Mouse (Mus musculus): ENCODE data around the gene Map7d3. TPM values are rescaled to one million over a fixed set of nuclear protein-coding genes. Genes with fewer than 3 reads are reported as not detected.
A peak's percentile ranks its signal among the peaks of the same experiment; 100 is the strongest.

Gene Map7d3
- under 1 TPM in 2 of 4 experiments, not detected in 2; 0.17 to 0.23 TPM for total RNA-seq (2022)

DNA sequence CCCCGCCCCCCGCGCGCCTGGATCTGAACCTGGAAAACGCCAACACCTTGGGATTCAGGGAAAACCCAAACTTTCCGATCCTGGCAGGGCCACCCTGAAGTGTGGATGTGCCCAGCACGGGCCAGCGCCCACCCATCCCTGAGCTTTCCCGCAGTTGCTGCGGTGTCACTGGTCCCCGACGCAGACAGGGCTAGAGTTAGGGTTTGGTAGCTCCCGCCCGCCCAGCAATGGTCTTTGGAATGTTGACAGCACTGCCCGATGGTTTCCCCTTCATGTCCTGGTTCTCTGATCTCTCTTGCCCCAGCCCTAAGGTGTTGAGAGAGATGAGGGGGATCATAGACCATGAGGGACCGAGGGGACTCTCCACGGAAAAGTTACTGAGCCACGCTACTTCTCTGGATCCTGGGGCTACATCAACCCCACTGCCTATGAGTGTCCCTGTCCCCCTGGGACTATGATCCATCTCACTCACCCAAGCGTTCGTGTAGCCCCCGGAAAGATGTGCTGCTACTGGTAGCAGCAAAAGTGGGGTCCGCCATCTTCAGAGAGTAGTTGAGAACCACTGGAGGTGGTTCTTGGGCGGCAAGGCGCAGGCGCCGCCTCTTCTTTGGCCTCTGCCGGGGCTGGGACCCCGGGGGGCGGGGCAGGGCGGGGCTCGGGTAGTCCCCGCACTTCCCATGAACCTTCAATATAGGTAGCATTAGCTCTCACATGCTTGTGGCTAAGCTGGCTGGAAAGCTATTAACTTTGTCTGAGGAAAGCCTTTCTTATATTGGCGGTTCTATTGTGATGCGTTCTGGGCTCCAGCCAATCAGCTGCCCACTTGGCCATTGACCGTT, at the start of gene Map7d3:
TSS of gene Map7d3 (minus strand) at position 562 of the 839 bp plus-strand sequence.
- DNase-seq (ENCODE audit: low spot score in 2 of 2), result no peak

DNA sequence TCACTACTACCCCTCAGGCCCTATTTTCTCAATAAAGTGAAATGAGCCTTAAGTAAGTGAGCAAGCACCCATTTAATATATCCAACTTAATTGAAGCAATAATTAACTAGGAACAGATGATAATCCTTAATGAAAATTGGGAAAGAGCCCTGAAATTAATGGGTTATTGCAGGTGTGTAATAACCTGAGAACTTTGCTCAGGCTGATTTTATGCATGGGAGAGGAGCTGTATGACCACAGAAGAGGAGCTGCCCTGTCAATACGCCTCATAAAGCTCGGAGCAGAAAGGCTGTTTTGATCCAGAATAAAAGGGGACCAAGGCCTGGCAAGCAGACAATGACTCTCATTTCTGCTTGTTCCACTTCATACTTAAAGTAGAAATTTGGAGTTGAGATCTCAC, 47.7 kb upstream of the Map7d3 start, which contains the start of gene Adgrg4:
TSS of gene Adgrg4 (plus strand) at position 301 of the 400 bp plus-strand sequence.
- DNase-seq (ENCODE audit: low spot score in 2 of 2), result no peak

DNA sequence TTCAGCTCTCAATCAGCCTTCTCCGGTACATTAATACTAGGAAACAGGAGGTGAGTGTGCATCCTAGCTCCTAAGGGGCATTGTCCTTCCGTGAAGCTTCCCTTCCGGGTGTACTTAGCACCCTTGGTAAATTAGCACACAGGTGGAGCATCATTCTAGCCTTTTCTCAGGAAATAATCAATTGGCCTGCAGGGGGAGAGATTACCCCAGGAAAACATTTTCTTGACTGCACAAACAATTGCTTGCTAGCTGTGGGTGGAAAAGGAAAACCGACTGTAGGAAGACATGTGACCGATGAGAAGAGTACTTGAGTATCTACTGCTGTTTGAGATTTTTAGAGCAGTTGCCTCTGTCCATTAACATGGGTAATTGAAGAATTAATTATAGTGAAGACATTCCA, 19.1 kb upstream of the Map7d3 start:
- no peak for DNase-seq (ENCODE audit: low spot score in 2 of 2)

DNA sequence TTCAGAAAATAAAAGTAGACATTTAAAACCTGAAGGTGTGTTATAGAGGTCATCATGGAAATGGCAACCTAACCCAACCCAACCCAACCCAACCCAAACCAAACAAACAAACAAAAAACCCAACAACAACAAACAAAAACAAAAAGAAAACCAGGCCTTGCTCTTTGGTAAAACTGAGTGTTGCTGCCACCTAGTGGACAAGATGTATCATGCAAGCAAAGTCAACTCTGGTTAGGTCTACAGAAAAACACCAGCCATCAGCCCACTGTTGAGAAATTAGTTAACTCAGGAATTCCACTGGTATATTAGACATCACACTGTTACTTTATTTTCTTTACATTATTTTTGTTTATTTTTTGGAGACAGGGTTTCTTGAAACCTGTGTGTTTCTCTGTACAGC, 17.2 kb upstream of the Map7d3 start:
- no peak for DNase-seq (ENCODE audit: low spot score in 2 of 2)

DNA sequence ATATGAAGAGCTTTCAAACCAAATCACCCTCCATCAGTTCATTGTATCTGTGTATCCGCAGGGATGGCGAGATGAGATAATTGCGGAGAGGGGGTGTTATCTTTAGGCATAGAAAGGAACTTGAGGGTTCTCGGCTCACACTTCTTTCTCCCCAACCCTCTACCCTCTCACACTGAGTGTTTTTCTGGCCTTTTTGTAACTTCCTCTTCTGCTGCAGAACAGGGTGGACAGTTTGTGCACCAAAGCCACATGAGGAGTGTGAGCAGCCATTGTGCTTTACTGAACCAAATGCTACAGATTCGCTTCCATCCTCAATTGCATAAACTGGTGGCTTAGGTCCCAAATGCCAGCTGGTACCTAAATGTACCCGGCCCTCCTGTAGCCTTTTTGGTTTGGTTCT, 13.7 kb upstream of the Map7d3 start:
- no peak for DNase-seq (ENCODE audit: low spot score in 2 of 2)

DNA sequence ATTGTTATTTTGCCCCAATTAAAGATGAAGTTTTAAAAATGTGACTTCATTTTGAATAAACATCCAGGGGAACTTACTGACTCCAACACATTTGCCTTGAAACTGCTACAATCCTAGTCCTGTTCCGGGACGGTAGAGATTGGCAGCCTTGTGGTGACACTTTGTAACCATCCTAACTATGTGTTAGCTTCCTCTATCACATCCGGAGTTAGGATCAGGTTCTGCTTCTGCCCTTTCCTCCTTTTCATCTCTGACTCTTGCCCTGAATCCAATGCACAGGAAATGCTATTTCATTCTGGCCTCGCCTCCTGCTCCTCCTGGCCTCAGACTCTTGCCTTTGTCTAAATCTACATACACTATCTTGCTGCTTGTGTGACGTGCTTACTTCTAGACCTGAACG, 5.4 kb upstream of the Map7d3 start:
- no peak for DNase-seq (ENCODE audit: low spot score in 2 of 2)

DNA sequence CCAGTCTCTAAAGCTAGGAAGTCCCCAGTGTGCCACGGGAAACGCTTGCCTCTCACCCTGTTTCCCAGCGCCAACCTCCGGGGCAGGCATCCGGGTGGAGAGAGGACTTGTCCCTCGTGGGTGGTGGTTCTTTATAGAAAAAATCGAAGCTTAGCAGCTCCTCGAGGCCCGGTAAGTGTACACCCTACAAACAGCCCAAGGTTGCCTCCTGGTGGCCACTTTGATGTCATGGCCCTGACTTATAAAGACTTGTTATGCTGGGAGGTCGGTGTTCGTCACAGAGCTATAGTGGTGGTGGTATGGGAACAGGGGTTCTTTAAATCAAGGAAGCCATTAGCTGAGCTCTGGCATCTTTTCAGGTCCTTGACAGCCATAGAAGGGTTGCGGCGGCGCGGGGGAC, 30.9 kb downstream of the Map7d3 start:
- DNase-seq (ENCODE audit: low spot score in 2 of 2), result peak; percentile 14 to 29

DNA sequence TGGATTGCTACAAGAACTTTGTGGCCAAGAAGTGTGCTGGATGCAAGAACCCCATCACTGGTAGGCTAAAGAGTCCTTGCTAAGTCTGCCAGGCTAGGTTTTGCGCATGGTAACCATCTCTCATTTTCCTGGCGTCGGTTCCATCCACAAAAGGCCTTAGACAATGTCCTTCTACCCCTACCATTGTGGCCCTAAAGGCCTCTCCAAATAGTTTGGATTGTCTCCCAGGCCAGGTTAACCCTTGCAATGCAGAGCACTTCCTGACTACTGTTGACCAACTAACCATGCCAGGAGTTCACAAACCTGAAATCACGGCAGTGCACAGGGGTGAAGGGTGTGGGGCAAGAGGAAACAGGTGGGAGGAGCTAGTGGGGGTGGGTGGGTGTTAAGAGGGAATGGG, 31.5 kb downstream of the Map7d3 start:
- no peak for DNase-seq (ENCODE audit: low spot score in 2 of 2)

DNA sequence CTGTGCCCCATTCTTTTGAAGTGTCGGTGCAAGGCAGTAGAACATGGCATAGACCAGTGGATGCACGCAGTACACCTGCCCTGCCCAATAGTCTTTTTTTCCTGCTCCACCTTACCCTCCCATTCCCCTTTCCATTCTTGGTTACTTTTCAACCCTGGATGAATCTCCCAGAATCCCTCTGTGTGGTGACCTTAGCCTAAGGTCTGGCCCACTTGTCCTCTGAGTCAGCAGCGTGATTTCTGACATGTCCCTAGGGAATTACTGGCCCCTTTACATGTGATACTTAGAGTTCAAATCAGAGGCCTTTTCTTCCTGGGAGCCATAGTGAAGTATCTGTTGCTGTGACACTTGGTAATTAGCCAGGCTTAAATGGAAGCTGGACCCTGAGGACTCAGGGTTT, 34.6 kb downstream of the Map7d3 start:
- no peak for DNase-seq (ENCODE audit: low spot score in 2 of 2)

DNA sequence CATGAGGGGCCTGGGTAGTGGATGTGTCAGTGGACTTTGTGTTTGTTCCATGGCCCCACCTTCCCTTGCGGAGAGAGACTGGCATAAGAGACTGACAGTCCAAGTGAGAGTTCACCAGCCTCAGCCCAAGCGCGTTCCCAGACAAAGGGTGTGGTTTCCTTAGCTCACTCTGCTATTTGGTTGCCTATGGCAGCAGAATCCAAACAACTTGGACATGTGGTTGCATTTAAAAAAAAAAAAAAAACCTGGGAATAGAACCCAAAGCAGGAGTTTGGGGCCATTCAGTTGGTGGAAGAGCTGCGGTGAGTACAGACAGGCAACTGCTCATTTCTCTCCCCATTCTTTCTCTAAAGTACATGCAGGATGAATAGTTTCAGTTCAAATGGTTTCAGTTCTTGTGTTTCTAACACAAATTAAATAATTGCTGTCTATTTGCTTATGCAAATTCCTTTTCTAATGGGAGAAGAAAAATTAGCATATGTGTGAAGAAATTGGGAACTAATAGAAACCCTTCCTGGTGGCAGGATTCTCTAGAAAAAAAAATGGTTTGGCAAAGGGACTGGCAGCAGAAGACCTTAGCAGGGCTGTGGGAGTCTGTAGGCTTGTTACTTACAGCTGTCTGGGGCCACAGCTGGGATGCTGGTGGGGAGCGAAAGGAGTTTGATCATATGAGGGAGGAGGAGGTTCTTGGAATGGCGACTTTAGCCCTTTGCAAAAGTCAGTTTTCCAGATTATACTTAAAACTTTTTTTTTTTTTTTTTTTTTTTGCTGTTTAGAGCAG, 35.7 kb downstream of the Map7d3 start:
- no peak for DNase-seq (ENCODE audit: low spot score in 2 of 2)

DNA sequence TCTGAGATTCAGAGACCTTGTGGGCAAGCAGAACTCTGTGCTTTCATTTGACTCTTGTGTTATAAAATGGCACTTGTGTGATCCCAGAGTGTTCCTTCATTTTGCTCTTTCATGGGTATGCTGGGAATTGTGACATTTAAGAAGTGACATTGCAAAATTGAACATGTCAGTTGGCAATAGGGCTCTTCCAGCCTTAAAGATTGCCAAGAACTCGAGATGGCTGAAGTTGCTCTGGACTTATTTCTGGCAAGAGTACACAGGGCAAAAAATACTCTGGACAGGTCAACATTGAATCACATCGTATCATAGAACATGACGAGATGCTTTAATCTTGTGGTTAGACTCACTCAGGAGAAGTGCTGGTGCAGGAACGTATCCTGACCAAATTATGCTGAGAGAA, 48.8 kb downstream of the Map7d3 start:
- no peak for DNase-seq (ENCODE audit: low spot score in 2 of 2)

DNA sequence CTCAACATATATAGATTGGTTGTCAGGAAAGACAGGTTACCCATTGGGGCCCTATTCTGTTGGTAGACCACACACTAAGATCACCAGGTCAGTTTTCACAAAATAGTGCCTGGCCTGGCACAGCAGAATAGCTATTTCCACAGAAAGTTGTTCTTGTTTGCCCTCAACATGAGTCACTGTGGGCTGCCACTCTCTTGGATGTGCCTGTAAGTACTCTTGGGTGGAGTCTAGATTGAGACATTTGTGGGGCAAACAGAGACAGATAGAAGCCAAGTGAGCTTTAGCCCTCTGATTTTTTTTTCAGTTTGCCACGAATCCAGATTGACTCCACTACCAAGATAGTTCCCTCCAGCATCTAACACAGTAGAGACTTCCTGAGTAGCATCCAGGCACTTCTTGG, 50.4 kb downstream of the Map7d3 start:
- no peak for DNase-seq (ENCODE audit: low spot score in 2 of 2)

DNA sequence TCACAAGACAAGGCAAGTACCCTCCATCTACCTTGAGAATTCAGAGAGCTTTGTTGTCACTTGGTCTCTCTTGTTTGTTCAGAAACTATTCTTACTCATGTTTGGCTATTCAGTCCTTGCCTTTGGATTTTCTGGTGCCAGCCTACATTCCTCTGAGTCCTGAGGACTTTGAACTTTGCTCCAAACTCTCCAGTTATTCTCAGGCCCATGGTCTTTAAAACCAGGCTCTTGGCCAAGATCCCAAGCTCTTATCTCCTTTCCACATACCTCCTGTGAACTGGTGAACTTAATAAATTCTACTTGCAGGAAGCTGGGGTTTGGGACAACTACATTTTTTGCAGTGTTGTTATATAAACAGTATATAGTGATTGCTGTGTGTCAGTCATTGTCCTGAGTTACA, 52.3 kb downstream of the Map7d3 start:
- DNase-seq (ENCODE audit: low spot score in 2 of 2), result no peak

DNA sequence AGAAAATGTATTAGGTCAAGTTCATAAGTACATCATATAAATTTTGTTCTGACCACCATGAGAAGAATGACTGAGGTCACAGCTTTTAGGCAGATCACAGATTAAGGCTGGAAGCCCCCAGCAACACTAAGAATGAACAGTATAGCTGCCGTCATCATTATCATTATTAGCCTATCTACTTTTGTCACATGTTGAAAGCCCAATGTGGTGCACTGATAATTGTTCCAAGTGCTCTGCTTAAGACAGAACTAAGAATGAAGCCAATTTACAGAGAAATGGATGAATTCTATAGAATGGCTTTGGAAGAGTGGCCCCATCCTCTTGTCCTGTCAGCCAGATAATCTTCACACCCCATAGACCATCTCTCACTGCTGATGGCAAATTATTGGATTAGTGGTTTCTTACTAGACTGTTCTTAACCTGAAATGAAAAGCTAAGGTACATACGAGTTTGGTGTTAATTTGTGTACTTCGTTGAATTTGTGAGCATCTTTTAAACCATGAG, 61.8 kb downstream of the Map7d3 start:
- DNase-seq (ENCODE audit: low spot score in 2 of 2), result no peak

DNA sequence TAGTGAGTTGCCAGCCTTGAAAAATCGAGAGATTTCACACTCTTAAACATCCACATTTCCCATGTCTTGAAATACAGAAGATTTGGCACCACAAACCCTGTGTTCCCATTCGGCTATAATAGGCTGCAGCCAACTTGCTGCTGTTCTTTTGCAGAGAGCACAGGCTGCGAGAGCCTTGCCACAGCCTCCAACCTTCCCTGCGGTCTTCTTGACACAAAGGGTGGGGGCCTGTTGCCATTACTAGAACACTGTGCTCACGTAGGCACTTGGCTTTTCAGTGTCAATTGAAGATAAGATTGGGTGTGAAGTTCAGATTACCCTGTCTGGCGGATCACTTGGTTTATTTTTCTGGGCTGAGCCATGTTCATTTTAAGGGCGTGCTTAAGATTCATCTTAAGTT, 65.8 kb downstream of the Map7d3 start:
- DNase-seq (ENCODE audit: low spot score in 2 of 2), result no peak

DNA sequence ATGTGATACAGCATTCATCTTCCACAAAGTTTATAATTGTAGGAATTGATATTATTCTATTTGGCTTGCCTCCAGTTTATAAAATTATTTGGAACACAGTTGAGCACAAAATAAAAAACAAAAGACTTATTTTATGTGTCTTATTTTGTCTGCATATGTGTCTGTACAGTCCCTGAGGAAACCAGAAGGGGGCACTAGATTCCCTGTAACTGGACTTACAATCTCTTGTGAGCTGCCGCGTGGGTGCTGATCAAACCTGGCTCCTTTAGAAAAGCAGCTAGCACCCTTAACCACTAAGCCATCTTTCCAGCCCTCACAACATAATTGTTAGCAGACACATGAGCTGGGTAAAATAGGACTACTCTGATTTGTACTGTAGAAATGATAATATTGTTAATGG, 66.5 kb downstream of the Map7d3 start:
- DNase-seq (ENCODE audit: low spot score in 2 of 2), result no peak

DNA sequence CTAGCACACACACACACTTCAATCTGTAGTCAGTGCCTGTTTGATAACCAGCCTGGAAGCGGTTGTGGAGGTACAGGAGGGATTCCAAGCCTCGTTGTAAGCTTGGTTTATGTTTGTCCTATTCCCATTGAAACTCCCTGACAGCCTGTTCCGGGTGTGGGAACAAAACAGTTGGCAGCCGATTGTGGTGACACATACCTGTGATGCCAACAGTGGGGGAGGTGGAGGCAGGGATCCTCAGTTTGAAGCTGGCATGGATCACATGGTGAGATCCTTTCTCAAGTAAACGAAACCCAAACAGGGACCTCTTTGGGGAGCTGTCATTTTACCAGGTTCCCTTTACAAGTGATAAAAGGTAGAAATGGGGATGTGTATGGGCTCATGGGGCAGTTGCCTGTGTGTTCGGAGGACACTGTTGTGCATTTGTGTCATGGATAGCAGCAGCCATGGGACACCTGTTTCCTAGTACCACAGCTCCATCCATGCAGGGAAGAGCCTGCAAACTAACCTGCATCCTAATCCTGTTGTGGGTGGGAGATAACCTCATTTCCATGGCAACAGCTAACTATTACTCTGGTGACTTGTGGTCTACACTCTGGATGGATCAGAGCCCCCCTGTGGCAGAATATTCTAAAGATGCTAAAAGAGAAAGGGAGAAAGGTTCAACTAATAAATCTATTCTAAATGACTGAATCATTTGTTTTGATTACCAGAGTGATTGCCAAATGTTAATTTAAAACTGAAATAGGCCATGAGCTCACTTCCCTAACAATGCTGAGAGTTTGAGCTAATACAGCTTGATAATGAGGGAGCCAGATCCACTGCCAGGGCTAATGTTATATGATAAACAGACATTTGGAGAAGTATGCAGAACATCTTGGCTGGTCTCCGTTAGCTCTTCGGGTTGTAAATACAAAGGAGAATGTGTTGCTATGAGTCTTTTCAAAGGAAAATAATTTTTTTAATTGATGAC, 68.5 kb downstream of the Map7d3 start:
- peak in 1 of 2 experiments; percentile 29 for DNase-seq (ENCODE audit: low spot score in 2 of 2)

DNA sequence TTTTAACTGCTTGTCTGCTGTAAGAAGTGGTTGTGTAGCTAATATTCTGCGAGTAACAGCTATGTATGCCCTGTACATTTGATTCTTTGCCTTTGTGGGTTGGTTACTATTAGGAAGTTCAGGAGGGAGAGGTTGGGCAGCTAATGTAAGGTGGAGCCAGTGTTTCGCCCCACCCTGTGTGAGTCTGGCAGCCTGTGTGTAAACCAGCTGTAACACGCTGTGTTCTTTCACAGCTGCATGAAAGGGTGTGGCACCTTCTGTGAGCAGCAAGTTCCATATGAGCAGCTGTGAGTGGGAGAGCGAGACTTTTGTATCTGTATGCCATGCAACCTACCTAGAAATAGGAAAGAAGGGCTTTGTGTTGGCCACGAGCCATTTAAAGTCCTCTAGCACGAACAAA, 70.0 kb downstream of the Map7d3 start:
- DNase-seq (ENCODE audit: low spot score in 2 of 2), result no peak

DNA sequence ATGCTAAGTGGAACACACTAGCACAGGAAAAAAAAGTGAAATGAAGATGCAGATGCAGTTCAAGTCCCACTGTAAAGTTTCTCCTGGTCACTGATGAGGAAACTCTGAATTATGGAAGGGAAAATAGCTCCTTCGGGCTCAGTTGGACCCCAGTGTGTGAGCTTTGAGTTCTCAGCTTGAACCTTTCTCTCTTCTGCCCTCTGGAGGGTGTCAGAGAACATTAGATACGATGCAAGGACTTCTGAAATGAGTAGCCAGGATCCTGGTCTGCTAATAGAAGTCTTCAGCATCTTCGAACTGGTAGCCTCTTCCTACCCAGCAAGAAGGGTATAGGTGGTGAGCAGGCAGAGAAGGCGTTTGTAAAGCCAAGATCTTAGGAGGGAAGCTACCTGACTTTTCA, 70.6 kb downstream of the Map7d3 start:
- DNase-seq (ENCODE audit: low spot score in 2 of 2), result no peak
